Mouse (Mus musculus): ENCODE results near the gene Ptprq.

Ptprq gene

DNA sequence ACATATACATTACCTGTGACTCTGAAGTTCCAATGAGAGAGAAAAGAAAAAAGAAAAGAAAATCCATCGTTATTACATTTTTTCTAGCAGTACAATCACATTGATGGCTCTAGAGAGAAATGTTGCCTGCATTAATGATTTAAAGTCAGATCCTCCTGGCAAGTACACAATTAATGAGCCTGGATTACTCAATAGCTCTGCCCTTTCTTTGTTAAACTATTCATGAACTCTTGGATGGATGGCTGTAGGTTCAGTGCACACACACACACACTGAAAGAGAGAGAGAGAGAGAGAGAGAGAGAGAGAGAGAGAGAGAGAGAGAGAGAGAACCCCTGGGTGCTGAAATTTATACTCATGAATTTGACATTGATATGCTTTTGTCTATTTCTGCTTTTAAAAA, at the start of gene Ptprq:
Gene Ptprq (minus strand): TSS at position 246 of the 400 bp plus-strand sequence.
- no peak for DNase-seq (ENCODE audit: low spot score in 2 of 2)

DNA sequence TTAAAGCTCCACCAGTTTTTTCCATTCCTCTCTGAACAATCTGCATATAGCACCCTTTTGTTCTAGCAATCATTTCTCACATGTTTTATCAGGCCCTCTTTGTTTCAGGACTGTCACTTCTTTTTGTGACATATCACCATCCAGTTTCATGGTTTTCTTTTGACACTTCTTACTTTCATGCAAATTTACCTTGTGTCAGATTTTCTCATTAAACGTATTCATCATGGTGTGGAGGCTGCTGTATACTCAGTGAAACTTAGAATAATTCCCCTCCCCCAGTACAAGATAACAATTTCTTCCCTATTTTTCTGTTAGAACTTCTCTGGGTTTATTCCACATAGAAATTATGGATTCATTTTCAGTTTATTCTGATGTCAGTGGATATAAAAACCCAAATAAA, 39.8 kb upstream of the Ptprq start:
- no peak for DNase-seq (ENCODE audit: low spot score in 2 of 2)

DNA sequence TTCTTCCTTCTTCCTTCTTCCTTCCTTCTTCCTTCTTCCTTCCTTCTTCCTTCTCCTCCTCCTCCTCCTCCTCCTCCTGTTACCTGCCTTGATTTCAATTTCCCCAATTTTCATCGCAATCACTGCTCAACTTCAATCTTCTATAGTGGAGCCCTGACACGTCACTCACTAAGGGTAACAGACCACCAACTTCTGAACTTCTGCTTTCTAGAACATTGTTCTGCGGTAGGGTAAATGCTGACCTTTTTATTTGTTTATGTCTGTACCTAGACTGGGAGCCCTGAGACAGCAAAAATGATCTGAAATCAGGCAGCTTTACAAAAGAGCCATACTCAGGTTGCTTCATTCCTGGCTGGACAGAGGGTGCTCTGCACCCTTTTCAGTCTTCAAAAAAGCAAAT, 33.6 kb upstream of the Ptprq start:
- DNase-seq (ENCODE audit: low spot score in 2 of 2): no peak

DNA sequence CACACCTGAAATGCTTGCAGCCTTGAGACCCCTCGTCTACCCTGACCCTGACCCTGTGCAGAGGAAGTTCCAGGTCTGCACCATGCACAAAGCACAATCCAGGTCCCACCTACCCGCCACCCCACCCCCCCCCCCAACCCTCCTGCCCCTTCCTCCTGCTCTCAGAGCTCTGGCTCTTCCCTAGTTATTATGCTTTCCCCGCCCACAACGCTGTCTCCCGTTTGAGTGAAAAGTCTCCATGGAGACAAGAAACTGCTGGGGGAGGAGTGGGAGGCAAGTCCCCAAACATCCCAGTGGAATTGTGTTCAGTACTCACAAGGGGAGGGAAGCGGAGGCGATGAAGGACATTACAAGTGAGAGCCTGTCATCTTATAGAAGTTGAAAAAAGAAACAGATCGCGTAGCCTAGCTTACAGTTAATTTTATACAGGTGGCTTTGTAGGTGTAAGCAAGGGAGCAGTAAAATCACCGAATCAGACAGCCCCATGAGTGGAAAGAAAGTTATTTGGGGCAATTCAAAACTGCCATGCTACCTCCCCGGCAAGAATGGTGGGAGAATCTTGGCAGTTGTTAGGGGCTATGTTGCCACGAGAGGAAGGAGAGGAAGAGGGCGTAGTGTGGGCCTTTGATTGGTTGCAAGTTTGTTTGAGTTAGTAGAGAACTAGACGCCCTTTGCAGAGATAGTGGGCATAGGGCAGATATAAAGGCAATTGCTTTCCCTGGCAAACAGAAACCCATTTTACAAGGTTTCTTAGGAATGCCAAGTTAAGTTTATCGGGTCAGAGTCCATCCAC, 32.7 kb upstream of the Ptprq start:
- no peak for DNase-seq (ENCODE audit: low spot score in 2 of 2)

DNA sequence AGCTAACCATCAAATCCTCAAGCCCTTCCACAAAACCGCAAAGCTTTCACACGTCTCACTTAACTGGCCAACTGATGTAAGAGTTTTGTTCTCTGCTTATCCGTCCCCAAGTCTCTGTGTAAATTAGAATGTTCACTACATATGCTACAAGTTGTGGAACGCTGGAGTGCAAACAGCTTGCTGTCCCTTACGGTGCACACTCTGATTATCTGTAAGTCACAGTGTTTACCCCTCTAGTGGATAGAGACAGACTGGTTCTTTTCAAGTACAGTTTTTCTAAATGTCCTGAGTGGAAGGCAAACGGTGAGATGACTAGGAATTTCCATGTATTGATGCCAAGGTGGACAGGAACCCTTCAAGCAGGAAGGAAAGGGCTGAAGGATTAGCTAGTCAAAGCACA, 32.1 kb upstream of the Ptprq start:
- no peak for DNase-seq (ENCODE audit: low spot score in 2 of 2)

DNA sequence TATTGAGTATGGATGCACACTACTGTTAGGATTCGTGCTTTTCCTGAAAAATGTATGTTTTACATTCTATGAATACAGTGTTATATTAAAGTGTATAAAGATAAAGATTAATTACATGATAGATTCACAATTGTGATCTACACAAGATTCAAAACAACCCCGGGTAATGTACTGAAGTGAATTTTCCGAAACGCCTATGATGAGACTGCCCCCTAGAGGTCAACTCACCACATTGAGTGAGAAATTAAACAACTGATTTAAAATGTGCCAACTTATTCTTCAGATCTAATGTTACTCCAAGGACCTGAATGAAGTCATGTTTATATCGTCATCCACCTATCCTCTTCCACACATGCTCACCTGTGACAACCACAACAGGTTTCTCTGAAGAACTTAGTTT, 27.7 kb upstream of the Ptprq start:
- DNase-seq (ENCODE audit: low spot score in 2 of 2): no peak

DNA sequence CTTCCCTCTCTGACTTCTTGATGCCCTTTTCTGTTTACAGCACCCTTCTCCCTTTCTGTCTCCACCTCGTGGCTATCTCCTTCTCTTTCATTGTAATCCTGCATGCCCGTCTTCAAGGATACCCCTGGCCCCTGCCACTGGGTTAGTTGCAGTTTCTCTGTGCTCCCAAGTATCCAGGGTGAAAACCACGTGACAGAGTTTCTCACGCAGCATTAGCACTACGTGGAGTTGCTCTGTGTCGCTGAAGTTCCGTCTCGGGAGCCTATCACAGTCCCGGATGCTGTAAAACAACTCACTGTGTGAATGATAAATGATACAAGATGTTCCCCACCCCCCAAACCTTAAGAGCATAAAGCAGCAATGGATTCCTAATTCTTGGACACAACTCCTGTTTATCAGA, 26.9 kb upstream of the Ptprq start:
- no peak for DNase-seq (ENCODE audit: low spot score in 2 of 2)

DNA sequence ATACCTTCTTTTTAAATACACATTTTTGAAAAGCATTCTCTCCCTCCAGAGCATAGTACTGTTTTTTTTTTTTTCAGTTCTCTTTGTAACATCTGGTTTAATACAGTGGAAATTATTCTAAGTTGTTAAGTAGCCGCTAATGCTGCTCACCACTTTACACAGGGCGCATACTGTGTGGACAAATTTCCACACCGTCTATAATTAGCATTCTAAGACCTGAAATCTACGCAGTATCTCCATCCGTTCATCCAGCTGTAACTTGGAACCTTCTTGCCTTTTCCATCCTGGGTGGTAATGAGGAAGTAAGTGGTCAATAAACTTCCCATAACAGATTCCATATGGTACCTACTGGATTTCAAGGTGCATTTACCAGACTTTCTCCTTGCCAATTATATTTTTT, 20.0 kb upstream of the Ptprq start:
- DNase-seq (ENCODE audit: low spot score in 2 of 2): no peak

DNA sequence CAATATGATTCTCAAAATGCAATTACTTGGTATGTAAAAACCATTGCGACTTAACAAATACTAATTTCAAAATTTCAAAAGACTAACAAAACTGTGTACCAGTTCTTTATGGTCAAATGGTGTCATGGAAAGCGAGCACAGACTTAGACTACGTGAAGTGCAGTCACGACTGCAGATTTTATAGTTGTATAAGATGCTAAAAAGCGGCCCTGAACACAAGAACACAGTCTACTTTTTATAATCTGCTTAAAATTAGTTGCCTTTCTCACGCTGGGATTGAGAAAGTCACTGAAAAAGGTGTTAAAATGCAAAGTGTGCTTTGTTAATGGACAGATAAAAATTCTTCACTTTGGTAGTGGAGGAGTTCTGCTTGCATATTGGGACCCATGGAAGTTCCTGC, 17.9 kb upstream of the Ptprq start:
- no peak for DNase-seq (ENCODE audit: low spot score in 2 of 2)

DNA sequence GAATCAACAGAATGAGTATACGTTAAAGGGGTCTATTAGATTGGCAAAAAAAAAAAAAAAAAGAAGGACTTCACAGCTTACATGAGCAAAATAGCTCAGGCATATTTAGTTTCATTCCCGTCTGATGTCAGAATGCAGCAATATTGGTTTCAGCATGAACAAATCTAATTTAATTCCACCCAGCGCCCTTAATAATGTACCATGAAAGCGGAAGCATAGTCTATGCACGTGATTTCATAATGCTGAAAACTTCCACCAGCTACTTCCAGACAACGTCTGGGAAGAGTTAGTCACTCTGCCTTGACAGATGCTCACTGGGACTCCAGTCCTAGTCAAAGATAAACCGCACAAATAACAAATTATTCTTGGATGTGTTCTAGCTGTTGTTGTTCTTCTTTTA, 15.6 kb upstream of the Ptprq start:
- DNase-seq (ENCODE audit: low spot score in 2 of 2): no peak

DNA sequence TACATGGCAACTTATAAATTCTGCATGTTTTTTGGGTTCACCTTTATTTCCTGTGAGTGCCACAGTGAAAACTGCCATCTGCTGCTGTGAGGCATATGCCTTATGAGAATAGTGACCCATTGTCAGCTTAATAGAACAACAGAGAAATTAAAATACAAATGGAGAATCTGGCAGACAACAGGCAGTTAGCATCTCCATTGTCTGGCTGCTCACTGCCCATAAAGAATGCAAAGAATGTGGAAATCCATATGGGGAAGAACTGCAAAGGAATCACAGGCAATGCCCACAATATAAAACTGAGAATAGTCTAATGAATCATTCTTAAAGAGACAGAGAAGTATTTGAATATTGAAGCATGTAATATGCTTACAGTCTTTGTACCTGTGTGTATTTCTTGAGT, 14.5 kb upstream of the Ptprq start:
- no peak for DNase-seq (ENCODE audit: low spot score in 2 of 2)

DNA sequence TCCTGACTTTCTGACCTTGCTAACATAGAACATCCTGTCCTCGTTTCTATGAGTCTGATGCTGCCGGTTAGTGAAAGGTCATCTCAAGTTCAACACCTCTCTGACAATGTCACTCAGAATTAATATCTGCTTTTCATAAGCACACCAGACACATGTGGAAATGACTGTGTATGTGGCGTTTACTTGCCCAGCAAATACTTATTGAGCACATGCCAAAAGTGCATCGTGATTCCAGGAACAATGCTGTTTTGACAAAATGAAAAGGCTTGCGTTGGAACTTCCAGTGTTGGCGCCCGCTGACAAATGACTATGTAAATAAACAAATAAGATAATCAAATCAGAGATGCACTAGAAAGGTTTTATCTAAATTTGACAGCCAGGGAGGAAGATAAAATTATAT, 5.8 kb upstream of the Ptprq start:
- no peak for DNase-seq (ENCODE audit: low spot score in 2 of 2)

DNA sequence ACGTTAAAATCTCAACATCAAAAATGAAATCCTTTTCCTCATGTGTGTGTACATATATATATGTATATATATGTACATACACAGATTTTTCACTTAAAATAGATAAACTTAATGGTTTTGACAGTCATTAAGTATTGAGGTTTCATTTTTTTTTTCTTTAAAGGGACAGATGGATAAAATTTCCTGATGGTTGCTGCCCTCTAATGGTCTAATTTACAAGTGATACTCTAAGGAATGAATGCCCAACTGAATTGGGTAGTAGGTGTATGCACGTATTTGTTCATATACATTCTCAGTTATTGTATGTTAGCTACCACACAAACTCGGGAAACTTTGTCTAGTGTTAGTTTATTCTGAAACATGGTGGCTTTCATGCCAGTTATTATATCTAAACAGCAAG, 15.4 kb downstream of the Ptprq start:
- no peak for DNase-seq (ENCODE audit: low spot score in 2 of 2)

DNA sequence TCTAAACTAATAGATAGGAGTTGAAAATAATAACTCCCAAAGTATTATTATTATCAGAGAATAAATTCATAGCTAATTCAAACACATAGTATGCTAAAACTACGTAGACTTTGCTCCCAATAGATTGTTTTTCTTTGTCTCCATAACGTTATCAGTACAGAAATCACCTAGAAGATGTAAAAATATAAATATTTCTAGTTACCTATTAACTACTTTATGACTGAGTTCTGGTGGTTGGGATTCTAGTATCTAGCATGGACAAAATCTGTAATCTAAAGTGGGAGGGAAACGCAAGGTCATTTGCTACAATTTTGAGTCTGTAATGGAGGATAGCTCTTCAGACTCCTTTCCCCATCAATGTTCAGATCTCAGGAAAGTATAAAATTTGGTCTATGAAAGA, 18.9 kb downstream of the Ptprq start:
- DNase-seq (ENCODE audit: low spot score in 2 of 2): no peak

DNA sequence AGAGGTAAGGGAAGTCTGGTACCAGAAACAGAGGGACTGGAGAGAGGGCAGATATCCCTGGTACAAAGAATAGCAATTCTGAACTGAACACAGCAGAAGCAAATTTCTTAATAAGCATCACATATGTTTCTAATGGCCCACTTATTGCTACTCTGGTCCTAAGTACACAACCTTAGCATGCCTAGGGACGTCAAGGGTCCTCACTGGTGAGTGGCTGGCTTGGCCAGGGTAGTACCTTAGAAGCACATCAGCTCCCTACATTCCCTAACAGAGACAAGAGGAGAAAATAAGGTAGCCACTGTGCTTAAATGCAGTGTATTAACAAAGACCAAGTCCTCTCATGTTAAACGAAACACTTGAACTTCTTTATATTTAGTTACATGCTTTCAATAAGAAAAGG, 21.1 kb downstream of the Ptprq start:
- no peak for DNase-seq (ENCODE audit: low spot score in 2 of 2)

DNA sequence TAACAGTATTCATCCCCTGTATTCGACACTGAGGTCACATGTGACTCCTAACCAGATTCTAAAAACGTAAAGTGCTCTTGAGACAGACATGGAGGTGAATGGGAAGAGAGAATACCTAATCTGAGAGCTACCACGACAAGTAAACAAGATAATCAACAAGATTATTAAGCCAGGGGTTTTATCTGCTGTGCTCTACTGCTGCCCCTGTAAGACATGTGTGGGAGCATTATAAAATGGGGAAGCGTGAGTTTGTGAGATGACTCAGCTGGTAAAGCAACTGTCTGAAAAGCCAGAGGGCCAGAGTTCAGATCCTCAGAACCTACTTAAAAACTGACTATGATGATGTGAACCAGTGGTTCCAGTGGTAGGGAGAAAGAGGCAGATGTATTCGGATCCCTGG, 22.7 kb downstream of the Ptprq start:
- DNase-seq (ENCODE audit: low spot score in 2 of 2): no peak

DNA sequence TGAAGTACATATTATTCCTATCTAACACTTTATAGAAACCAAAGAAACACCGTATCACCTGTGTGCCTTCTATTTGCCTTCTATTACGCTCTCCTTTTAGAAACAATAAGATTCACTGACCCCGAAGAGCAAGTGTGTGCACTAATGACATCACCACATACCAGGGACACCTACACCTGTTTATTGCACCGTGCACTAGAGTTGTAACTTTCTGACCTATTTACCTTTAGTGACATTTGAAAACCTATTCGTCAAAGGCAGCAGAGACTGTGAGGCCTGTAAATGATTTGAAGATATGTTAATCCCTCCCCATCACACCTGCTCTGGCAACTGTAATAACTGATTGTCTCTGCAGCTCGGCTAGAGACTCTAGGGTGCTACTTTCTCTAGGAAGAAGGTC, 32.5 kb downstream of the Ptprq start:
- no peak for DNase-seq (ENCODE audit: low spot score in 2 of 2)

DNA sequence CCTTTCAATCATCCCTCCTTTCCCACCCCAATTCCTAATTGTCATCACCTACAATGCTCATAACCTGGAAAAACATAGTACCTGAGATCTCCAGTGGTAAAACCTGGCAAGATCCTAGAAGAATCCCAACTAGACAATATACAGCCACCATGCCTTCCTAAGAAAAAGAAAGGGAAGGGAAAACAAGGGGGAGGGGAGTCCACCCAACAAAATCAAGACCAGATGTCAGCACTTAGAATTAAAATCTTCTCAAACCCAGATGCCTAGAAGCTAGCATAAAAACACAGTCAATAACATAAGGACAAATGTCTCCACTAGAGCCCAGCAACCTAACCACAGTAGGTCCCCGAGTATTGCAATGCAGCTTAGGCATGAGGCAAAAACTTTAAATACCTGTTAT, 43.9 kb downstream of the Ptprq start:
- no peak for DNase-seq (ENCODE audit: low spot score in 2 of 2)

DNA sequence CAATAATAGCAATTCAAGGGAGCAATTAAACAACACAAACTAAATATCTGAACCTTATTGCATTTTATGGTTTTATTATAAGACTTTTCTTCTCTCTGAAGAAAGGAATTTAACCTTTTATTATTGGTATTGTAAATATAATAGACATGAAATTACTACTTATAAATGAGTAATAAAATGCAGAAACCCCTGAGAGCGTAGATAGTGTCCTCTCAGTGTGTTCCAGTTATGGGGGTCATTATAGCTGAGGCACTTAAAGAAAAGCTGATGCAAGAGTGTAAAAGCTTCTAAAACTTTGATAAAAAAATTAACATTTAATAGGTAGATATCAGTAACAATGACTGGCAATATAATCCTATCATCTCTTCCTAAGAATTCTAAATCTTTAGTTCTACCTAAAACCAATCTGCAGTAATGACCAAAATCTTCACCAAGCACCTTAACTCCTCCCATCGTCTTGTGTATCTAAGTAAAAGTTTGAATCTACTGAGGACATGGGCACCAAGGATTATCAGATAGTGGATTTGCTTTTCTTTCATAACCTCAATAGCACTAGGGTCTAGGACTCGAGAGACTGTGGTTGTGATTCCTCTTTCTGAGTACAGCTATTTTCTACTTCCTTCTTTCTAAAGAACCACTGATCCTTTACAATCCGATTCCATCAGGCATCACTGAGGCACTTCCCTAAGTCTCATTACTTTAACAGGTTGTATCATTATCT, 51.3 kb downstream of the Ptprq start:
- no peak for DNase-seq (ENCODE audit: low spot score in 2 of 2)

DNA sequence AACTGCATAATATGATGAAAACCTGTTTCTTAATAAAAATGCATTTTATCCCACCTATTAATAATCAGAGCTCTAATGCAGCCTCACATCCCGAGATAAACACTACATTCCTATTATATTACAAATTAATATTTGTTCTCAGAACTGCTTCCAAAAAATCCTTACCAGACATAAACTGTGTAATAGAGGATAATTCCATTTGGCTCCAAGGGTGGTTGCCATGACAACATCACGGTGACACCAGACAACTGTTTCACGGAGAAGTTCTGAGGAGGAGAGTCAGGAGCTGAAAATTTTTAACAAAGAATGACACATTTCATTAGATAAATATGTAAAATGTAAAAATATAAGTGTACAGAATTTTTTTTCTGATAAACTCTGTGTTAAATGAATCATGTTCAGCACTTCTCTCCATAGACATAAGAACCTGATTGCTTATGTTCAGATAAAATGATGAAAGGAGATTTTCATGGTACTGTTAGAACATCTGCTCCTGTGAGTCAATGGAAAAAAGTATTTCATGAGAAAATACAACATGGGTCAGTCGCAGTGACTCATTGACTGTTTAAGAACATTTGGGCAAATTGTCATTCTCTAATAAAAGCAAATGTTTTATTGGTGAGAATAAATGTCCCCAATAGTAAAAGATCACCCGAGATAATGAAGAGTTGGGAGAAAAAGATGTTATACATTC, 57.3 kb downstream of the Ptprq start:
- DNase-seq (ENCODE audit: low spot score in 2 of 2): no peak

DNA sequence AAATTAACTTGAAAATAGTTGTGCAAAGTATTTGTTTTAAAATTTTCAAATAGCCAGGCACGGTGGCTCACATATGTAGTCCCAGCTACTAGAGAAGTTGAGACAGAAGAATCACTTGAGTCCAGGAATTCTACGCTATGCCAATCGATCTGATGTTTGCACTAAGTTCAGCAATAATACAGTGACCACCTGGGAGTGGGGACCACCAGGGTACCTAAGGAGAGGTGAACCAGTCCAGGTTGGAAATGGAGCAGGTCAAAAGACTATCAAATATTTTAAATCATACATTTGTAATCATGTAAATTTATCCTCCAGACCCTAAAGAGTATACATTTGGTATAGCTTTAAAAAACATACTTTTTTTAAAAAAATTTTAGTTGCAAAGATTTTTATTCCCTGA, 57.9 kb downstream of the Ptprq start:
- no peak for DNase-seq (ENCODE audit: low spot score in 2 of 2)

DNA sequence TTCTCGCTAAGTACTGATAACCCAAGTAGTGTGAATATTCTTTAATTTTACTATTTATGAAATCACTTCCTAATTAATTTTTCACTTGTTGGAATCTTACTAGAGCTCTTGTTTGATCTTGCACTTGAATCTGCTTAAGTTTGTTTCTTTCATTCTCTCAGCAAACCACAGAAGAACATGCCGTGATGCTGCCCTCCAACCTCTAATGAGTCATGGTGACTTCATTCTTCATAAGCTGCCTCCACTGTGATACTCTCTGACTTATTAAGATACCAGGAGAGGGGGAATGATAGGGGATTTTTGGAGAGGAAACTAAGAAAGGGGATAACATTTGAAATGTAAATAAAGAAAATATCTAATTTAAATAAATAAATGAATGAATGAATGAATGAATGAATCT, 60.7 kb downstream of the Ptprq start:
- DNase-seq (ENCODE audit: low spot score in 2 of 2): no peak

DNA sequence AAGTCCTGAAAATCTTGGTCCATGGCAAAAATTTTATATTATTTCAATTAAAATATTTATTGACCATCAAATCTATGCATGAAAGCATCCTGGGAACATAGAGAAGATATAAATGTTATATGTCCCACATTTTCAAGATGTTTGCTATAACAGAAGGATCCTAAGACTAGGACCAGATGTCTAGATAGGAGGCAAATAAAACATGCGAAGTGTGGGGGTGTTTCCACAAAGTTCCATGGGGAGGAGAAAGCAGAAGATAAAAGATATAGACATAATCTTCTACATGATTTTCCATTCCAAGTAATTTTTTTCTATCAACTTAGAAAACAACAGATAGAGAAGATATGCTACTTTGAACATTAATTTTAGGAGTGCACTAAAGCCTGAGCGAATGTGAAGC, 70.2 kb downstream of the Ptprq start:
- no peak for DNase-seq (ENCODE audit: low spot score in 2 of 2)

Measured in spleen, postnatal 14 days (tissue).